Mouse (Mus musculus): ENCODE measurements at regions not wholly inside any gene's neighbourhood (a gene's known extent, or its start where the extent isn't known, plus 50 kb on each side); places are given as distances from the start of the nearest gene placed in this dataset.

- no peak for DNase-seq (ENCODE audit: low spot score)
These were observed 101.1 kb upstream of the Ccnd1 start for GRCm38 (mm10) chr7:145040871-145041270.

- no peak for DNase-seq (ENCODE audit: low spot score)
These were observed 94.7 kb upstream of the Ccnd1 start for GRCm38 (mm10) chr7:145034385-145034784.

- DNase-seq (ENCODE audit: low spot score), result no peak
These were observed 91.5 kb upstream of the Ccnd1 start for GRCm38 (mm10) chr7:145031275-145031674.

- peak; percentile 30 for DNase-seq (ENCODE audit: low spot score)
These were observed 91.0 kb upstream of the Ccnd1 start for GRCm38 (mm10) chr7:145030635-145031141.

- DNase-seq (ENCODE audit: low spot score), result no peak
These were observed 89.9 kb upstream of the Ccnd1 start for GRCm38 (mm10) chr7:145029622-145030021.

GRCm38 (mm10) chr7:145029124-145029523, 89.4 kb upstream of the Ccnd1 start:
- no peak for DNase-seq (ENCODE audit: low spot score)

- DNase-seq (ENCODE audit: low spot score), result no peak
These were observed 87.3 kb upstream of the Ccnd1 start for GRCm38 (mm10) chr7:145027061-145027460.

GRCm38 (mm10) chr7:145026014-145026285, 86.2 kb upstream of the Ccnd1 start:
- DNase-seq (ENCODE audit: low spot score), result no peak

- no peak for DNase-seq (ENCODE audit: low spot score)
These were observed 85.7 kb upstream of the Ccnd1 start for GRCm38 (mm10) chr7:145025186-145026013.

- DNase-seq (ENCODE audit: low spot score), result no peak
These were observed 84.9 kb upstream of the Ccnd1 start for GRCm38 (mm10) chr7:145024651-145025050.

- no peak for DNase-seq (ENCODE audit: low spot score)
These were observed 79.4 kb upstream of the Ccnd1 start for GRCm38 (mm10) chr7:145019137-145019536.

GRCm38 (mm10) chr7:145018149-145018548, 78.4 kb upstream of the Ccnd1 start:
- DNase-seq (ENCODE audit: low spot score), result no peak

- DNase-seq (ENCODE audit: low spot score), result no peak
These were observed 75.8 kb upstream of the Ccnd1 start for GRCm38 (mm10) chr7:145015463-145016085.

GRCm38 (mm10) chr7:145010757-145011156, 71.0 kb upstream of the Ccnd1 start:
- DNase-seq (ENCODE audit: low spot score), result no peak

GRCm38 (mm10) chr7:145010004-145010403, 70.3 kb upstream of the Ccnd1 start:
- DNase-seq (ENCODE audit: low spot score), result no peak

- DNase-seq (ENCODE audit: low spot score), result no peak
These were observed 69.1 kb upstream of the Ccnd1 start for GRCm38 (mm10) chr7:145008662-145009333.

- no peak for DNase-seq (ENCODE audit: low spot score)
These were observed 67.5 kb upstream of the Ccnd1 start for GRCm38 (mm10) chr7:145007216-145007615.

GRCm38 (mm10) chr7:145001503-145002084, 61.9 kb upstream of the Ccnd1 start:
- no peak for DNase-seq (ENCODE audit: low spot score)

GRCm38 (mm10) chr7:144999741-145000140, 60.0 kb upstream of the Ccnd1 start:
- DNase-seq (ENCODE audit: low spot score), result no peak

GRCm38 (mm10) chr7:144996847-144997246, 57.1 kb upstream of the Ccnd1 start:
- DNase-seq (ENCODE audit: low spot score), result no peak

- DNase-seq (ENCODE audit: low spot score), result no peak
These were observed 54.5 kb upstream of the Ccnd1 start for GRCm38 (mm10) chr7:144994229-144994628.

- DNase-seq (ENCODE audit: low spot score), result no peak
These were observed 53.8 kb upstream of the Ccnd1 start for GRCm38 (mm10) chr7:144993566-144993965.

GRCm38 (mm10) chr7:144991760-144992159, 52.0 kb upstream of the Ccnd1 start:
- no peak for DNase-seq (ENCODE audit: low spot score)

Data from urinary bladder, postnatal 10 days (tissue).